Mouse (Mus musculus) heart, adult 2 months (tissue): Measurements from ENCODE around the gene Tmem97.

Experiments
- CTCF ChIP-seq: fragments of 200-600 bp; IDR thresholded peaks from 2 replicates; pipeline ENCODE4 v1.8.1; 2022; ENCODE audit warnings: antibody characterized with exemption, mild to moderate bottlenecking, moderate library complexity
- POLR2A ChIP-seq: fragments of 200-500 bp; IDR thresholded peaks from 2 replicates; pipeline ENCODE4 v1.6.1; 2011; ENCODE audit warnings: mild to moderate bottlenecking, low read depth, low read length, control low read depth; ENCODE audit not compliant: insufficient read depth

GRCm38 (mm10) chr11:78551059-78551398 is 452 bp upstream of the Tmem97 start:
- TF ChIP-seq CTCF (no peak), POLR2A (no peak)
